ENCODE assay signal across 25 mouse cellular contexts in the genomic region with DNA sequence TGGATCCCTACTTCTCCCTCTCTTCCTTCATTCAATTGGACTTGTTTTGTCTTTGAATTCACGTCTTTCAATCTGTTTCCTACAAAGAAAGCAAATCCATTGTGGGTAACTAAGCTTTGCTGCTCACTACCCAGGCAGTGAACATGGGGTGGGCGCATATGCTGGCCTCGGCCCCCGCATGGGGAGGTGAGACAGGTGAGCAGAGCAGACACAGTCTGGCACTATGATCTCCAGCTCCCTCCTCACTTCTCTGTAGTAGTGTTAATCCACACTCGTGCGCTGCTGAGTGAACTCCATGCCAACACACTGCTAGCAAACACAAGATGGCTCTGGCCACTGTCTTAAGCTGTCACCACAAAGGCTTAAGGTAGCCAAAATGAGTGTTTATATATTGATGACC. TPM values are rescaled to one million over a fixed set of nuclear protein-coding genes. Genes with fewer than 3 reads are reported as not detected.
DNase-seq lines count a peak whose midpoint lies in the region; ATAC-seq and TF ChIP-seq lines count a peak whose summit lies in the region.
"Had no signal": no experiment of that assay in that cellular context is flagged by ENCODE, and none has a peak within 500 bp of the region (broad histone marks: within the 10 kb centered on the region; RNA-seq: fewer than 3 reads in every experiment).

No protein-coding gene starts in this region.

- no peaks in the 10 kb centered on the region for H3K4me1 ChIP-seq in forebrain, postnatal 0 days (ENCODE audit: insufficient read depth)
- no peaks in the 10 kb centered on the region for H3K4me1 ChIP-seq in forebrain, embryonic 16.5 days (replicated peaks; ENCODE audit: control insufficient read depth, insufficient read depth, low read length)
- H3K4me1 ChIP-seq in neural tube, embryonic 14.5 days (ENCODE audit: control insufficient read depth, insufficient read depth, low read length) = no peaks in the 10 kb centered on the region
- no peaks in the 10 kb centered on the region for H3K4me1 ChIP-seq in neural tube, embryonic 15.5 days
- H3K4me1 ChIP-seq in olfactory bulb, adult 2 months (ENCODE audit: control insufficient read depth, insufficient read depth, low read length) = peaks cover 12% of the 10 kb centered on the region

- no peaks in the 10 kb centered on the region for H3K27me3 ChIP-seq in forebrain, postnatal 0 days (ENCODE audit: insufficient read depth, low read length)
- no peaks in the 10 kb centered on the region for H3K27me3 ChIP-seq in forebrain, embryonic 16.5 days (replicated peaks; ENCODE audit: control insufficient read depth, insufficient read depth, low read length)
- no peaks in the 10 kb centered on the region for H3K27me3 ChIP-seq in neural tube, embryonic 14.5 days (ENCODE audit: control insufficient read depth, insufficient read depth, low read length)
- H3K27me3 ChIP-seq in neural tube, embryonic 15.5 days (replicated peaks) = no peaks in the 10 kb centered on the region
- H3K27me3 ChIP-seq: embryonic facial prominence, embryonic 12.5 days had no signal

- no peak overlapping the region for H3K9ac ChIP-seq in forebrain, postnatal 0 days
- no peak overlapping the region for H3K9ac ChIP-seq in forebrain, embryonic 16.5 days (replicated peaks; ENCODE audit: low read depth, low read length)
- H3K9ac ChIP-seq in neural tube, embryonic 14.5 days (replicated peaks; ENCODE audit: low read depth, low read length) = no peak overlapping the region
- no peak overlapping the region for H3K9ac ChIP-seq in neural tube, embryonic 15.5 days (replicated peaks)
- H3K9ac ChIP-seq: embryonic facial prominence, embryonic 12.5 days had no signal

- no peak for ATAC-seq in forebrain, postnatal 0 days
- no peak for ATAC-seq in forebrain, embryonic 16.5 days
- no peak for ATAC-seq in neural tube, embryonic 14.5 days (ENCODE audit: low read depth)
- ATAC-seq in neural tube, embryonic 15.5 days (ENCODE audit: low FRiP score) = no peak
- ATAC-seq: forebrain, embryonic 14.5 days had no signal

- TF ChIP-seq POLR2A in olfactory bulb, adult 2 months (IDR thresholded peaks at IDR 0.05; ENCODE audit: insufficient read depth, low read depth, low read length) = no peak

- H3K9me3 ChIP-seq in forebrain, postnatal 0 days (ENCODE audit: low read length) = no peaks in the 10 kb centered on the region
- H3K9me3 ChIP-seq in forebrain, embryonic 16.5 days (ENCODE audit: control insufficient read depth, low read length) = no peaks in the 10 kb centered on the region
- H3K9me3 ChIP-seq in neural tube, embryonic 14.5 days (ENCODE audit: control insufficient read depth, low read length) = no peaks in the 10 kb centered on the region
- H3K9me3 ChIP-seq in neural tube, embryonic 15.5 days (replicated peaks) = no peaks in the 10 kb centered on the region
- H3K9me3 ChIP-seq: embryonic facial prominence, embryonic 10.5 days; embryonic facial prominence, embryonic 12.5 days had no signal

- no peak overlapping the region for H3K4me3 ChIP-seq in forebrain, postnatal 0 days (ENCODE audit: low read depth, low read length)
- no peak overlapping the region for H3K4me3 ChIP-seq in forebrain, embryonic 16.5 days (replicated peaks; ENCODE audit: low read length)
- no peak overlapping the region for H3K4me3 ChIP-seq in layer of hippocampus, adult 2 months
- no peak overlapping the region for H3K4me3 ChIP-seq in neural tube, embryonic 14.5 days (ENCODE audit: low read depth, low read length)
- no peak overlapping the region for H3K4me3 ChIP-seq in neural tube, embryonic 15.5 days (replicated peaks)
- no peak overlapping the region for H3K4me3 ChIP-seq in olfactory bulb, adult 2 months (ENCODE audit: insufficient read depth, low read depth, low read length)
- H3K4me3 ChIP-seq: embryonic facial prominence, embryonic 10.5 days; embryonic facial prominence, embryonic 12.5 days had no signal

- TF ChIP-seq CTCF in forebrain, postnatal 0 days (IDR thresholded peaks at IDR 0.05; ENCODE audit: low read depth) = no peak
- TF ChIP-seq CTCF in layer of hippocampus, adult 2 months (conservative IDR thresholded peaks at IDR 0.05) = no peak
- TF ChIP-seq CTCF in olfactory bulb, adult 2 months (IDR thresholded peaks at IDR 0.05; ENCODE audit: insufficient read depth, low read depth, low read length) = no peak

- DNase-seq in forebrain, postnatal 0 days = no peak
- no peak for DNase-seq in layer of hippocampus, adult 2 months (ENCODE audit: low spot score in 2 of 2)
- DNase-seq in layer of hippocampus, adult 11-12 months (ENCODE audit: low spot score) = no peak
- no peak for DNase-seq in embryo, embryonic 9.5 days (ENCODE audit: extremely low spot score)
- DNase-seq: adrenal gland, adult 2 months; adrenal gland, postnatal 10 days; adrenal gland, postnatal 25 days; cerebellum, adult 11 months; cerebellum, adult 18-20 months; cerebellum, adult 8-10 months; cerebellum, adult 9-11 months; cerebellum, postnatal 14 days; cerebellum, postnatal 36 days; embryo, embryonic 11 days had no signal

- 0 out of 2 replicates have a peak overlapping the region, but pooled peaks have one; percentile 40 for H3K27ac ChIP-seq in forebrain, postnatal 0 days (ENCODE audit: low read depth, low read length)
- H3K27ac ChIP-seq in forebrain, embryonic 16.5 days (ENCODE audit: low read length) = no peak overlapping the region
- H3K27ac ChIP-seq in layer of hippocampus, adult 2 months = peak overlapping the region; percentile 49
- peak overlapping the region; percentile 16; the same call in 1 of the 2 replicates for H3K27ac ChIP-seq in neural tube, embryonic 14.5 days (ENCODE audit: low read depth, low read length)
- H3K27ac ChIP-seq in neural tube, embryonic 15.5 days (replicated peaks) = no peak overlapping the region
- H3K27ac ChIP-seq in olfactory bulb, adult 2 months (ENCODE audit: insufficient read depth, low read depth, low read length) = peak overlapping the region; percentile 45; the same call in 1 of the 2 replicates
- H3K27ac ChIP-seq: embryonic facial prominence, embryonic 10.5 days; embryonic facial prominence, embryonic 12.5 days had no signal

- peaks cover 63% of the 10 kb centered on the region for H3K36me3 ChIP-seq in forebrain, postnatal 0 days (ENCODE audit: insufficient read depth)
- peaks cover 21% of the 10 kb centered on the region for H3K36me3 ChIP-seq in forebrain, embryonic 16.5 days (ENCODE audit: control insufficient read depth, insufficient read depth)
- H3K36me3 ChIP-seq in neural tube, embryonic 14.5 days (ENCODE audit: control insufficient read depth, insufficient read depth, low read length) = peaks cover 52% of the 10 kb centered on the region
- peaks cover 57% of the 10 kb centered on the region for H3K36me3 ChIP-seq in neural tube, embryonic 15.5 days

- no peak overlapping the region for H3K4me2 ChIP-seq in forebrain, postnatal 0 days (ENCODE audit: low read depth)
- no peak overlapping the region for H3K4me2 ChIP-seq in forebrain, embryonic 16.5 days (ENCODE audit: low read length)
- H3K4me2 ChIP-seq in neural tube, embryonic 14.5 days (ENCODE audit: low read depth, low read length) = no peak overlapping the region
- H3K4me2 ChIP-seq in neural tube, embryonic 15.5 days = no peak overlapping the region
- H3K4me2 ChIP-seq: embryonic facial prominence, embryonic 12.5 days had no signal

- WGBS in forebrain, postnatal 0 days = 79% methylated on average over 6 of the region's 6 CpGs
- 84% methylated on average over 6 of the region's 6 CpGs for WGBS in forebrain, embryonic 16.5 days
- WGBS in neural tube, embryonic 14.5 days = 95% methylated on average over 6 of the region's 6 CpGs
- 85% methylated on average over 6 of the region's 6 CpGs for WGBS in neural tube, embryonic 15.5 days
- 72% methylated on average over 6 of the region's 6 CpGs for WGBS in olfactory bulb, adult 2 months

RNA-seq across cellular contexts. Expression of a gene that starts 46.9 kb away (rescaled TPM):
- 0.62 and 3.6 TPM in 2 replicates for total RNA-seq in forebrain, postnatal 0 days (2014; rRNA removed)
- polyA plus RNA-seq in forebrain, postnatal 0 days (2015; fragmentation: Nextera tagmentation; extraction: Ambion mirVana) = 0.21 and 0.33 TPM in 2 replicates
- polyA plus RNA-seq in forebrain, embryonic 16.5 days (2015; fragmentation: Nextera tagmentation; extraction: Ambion mirVana) = 0.91 TPM in 1 of 2 replicates, not detected in the other
- total RNA-seq in layer of hippocampus, adult 2 months (2021) = under 1 TPM in 1 of 2 experiments, not detected in 1; 0.49 TPM
- 0.46 and 1.4 TPM in 2 replicates for polyA plus RNA-seq in neural tube, embryonic 14.5 days (2014; fragmentation: Nextera tagmentation; extraction: Ambion mirVana)
- 1.3 TPM in 2 replicates for polyA plus RNA-seq in neural tube, embryonic 15.5 days (2015; fragmentation: Nextera tagmentation; extraction: Ambion mirVana)
- not detected in 2 replicates for polyA plus RNA-seq in olfactory bulb, adult 2 months (2012; ENCODE audit: insufficient read depth, insufficient read length, low replicate concordance, missing spikeins)
- total RNA-seq: common myeloid progenitor, adult 5-6 weeks; ES-E14; MEL had no signal
- polyA plus RNA-seq: adrenal gland, adult 2 months; forebrain, embryonic 11.5 days; forebrain, embryonic 14.5 days had no signal

RNA-seq across cellular contexts. Expression of a gene that starts 52.8 kb away (rescaled TPM):
- 0.19 TPM in 1 of 2 replicates, not detected in the other for total RNA-seq in forebrain, postnatal 0 days (2014; rRNA removed)
- not detected in 2 replicates for polyA plus RNA-seq in forebrain, postnatal 0 days (2015; fragmentation: Nextera tagmentation; extraction: Ambion mirVana)
- polyA plus RNA-seq in forebrain, embryonic 16.5 days (2015; fragmentation: Nextera tagmentation; extraction: Ambion mirVana) = not detected in 2 replicates
- not detected for total RNA-seq in layer of hippocampus, adult 2 months (2021)
- polyA plus RNA-seq in neural tube, embryonic 14.5 days (2014; fragmentation: Nextera tagmentation; extraction: Ambion mirVana) = 0.08 TPM in 1 of 2 replicates, not detected in the other
- polyA plus RNA-seq in neural tube, embryonic 15.5 days (2015; fragmentation: Nextera tagmentation; extraction: Ambion mirVana) = 0.54 TPM in 1 of 2 replicates, not detected in the other
- polyA plus RNA-seq in olfactory bulb, adult 2 months (2012; ENCODE audit: insufficient read depth, insufficient read length, low replicate concordance, missing spikeins) = not detected in 2 replicates
- total RNA-seq: common myeloid progenitor, adult 5-6 weeks; MEL had no signal
- polyA plus RNA-seq: forebrain, embryonic 11.5 days; forebrain, embryonic 14.5 days had no signal

Comparison
In these comparisons a context has a peak if more than half of its experiments do, and no peak if none do; other contexts are left out.
1. H3K27ac ChIP-seq: peak in forebrain, postnatal 0 days (single experiment), layer of hippocampus, adult 2 months (single experiment), neural tube, embryonic 14.5 days (single experiment) and olfactory bulb, adult 2 months (single experiment); none in forebrain, embryonic 16.5 days (single experiment) and neural tube, embryonic 15.5 days (single experiment).